ENCODE assay signal across 8 mouse cellular contexts in genomic region chr7:101321218-101321827, GRCm38 (mm10). TPM values are rescaled to one million over a fixed set of nuclear protein-coding genes. Genes with fewer than 3 reads are reported as not detected.
DNase-seq lines count a peak whose midpoint lies in the region; ATAC-seq and TF ChIP-seq lines count a peak whose summit lies in the region.

No protein-coding gene starts in this region.

- no peaks in the 10 kb centered on the region for H3K9me3 ChIP-seq in forebrain, postnatal 0 days (ENCODE audit: low read length)
- no peaks in the 10 kb centered on the region for H3K9me3 ChIP-seq in kidney, embryonic 15.5 days (replicated peaks)

- TF ChIP-seq CTCF in layer of hippocampus, adult 2 months (conservative IDR thresholded peaks at IDR 0.05), result no peak
- TF ChIP-seq CTCF in cerebellum, adult 2 months (IDR thresholded peaks at IDR 0.05; ENCODE audit: borderline replicate concordance, insufficient read depth, low read depth, low read length), result no peak
- TF ChIP-seq CTCF in forebrain, postnatal 0 days (IDR thresholded peaks at IDR 0.05; ENCODE audit: low read depth), result no peak

- peak overlapping the region; percentile 70 for H3K27ac ChIP-seq in layer of hippocampus, adult 2 months
- peak overlapping the region; percentile 32; the same call in 1 of the 2 replicates for H3K27ac ChIP-seq in cerebellum, adult 2 months (ENCODE audit: insufficient read depth, low read length)
- no peak overlapping the region for H3K27ac ChIP-seq in forebrain, postnatal 0 days (ENCODE audit: low read depth, low read length)
- H3K27ac ChIP-seq in kidney, embryonic 15.5 days, result peak overlapping the region; percentile 85

- peaks cover 34% of the 10 kb centered on the region for H3K4me1 ChIP-seq in cerebellum, adult 2 months (ENCODE audit: control insufficient read depth, insufficient read depth, low read length)
- 0 out of 2 replicates have a peak, but pooled peaks cover 4% of the 10 kb centered on the region for H3K4me1 ChIP-seq in forebrain, postnatal 0 days (ENCODE audit: insufficient read depth)
- H3K4me1 ChIP-seq in kidney, embryonic 15.5 days, result peaks cover 44% of the 10 kb centered on the region

- no peak for DNase-seq in layer of hippocampus, adult 2 months (ENCODE audit: low spot score in 2 of 2)
- no peak for DNase-seq in layer of hippocampus, postnatal 36 days
- peak; percentile 64 to 73 for DNase-seq in cerebellum, adult 2 months
- peak; percentile 46 for DNase-seq in forebrain, postnatal 0 days
- DNase-seq in lung, postnatal 10 days, result peak; percentile 51
- DNase-seq in right cerebral cortex, postnatal 25 days, result peak; percentile 37
- DNase-seq in layer of hippocampus, adult 9-11 months, result no peak

- peak; percentile 75 for ATAC-seq in forebrain, postnatal 0 days
- peak; percentile 69 for ATAC-seq in kidney, embryonic 15.5 days (replicated peaks; ENCODE audit: low FRiP score)

- no peak for TF ChIP-seq POLR2A in cerebellum, adult 2 months (IDR thresholded peaks at IDR 0.05; ENCODE audit: borderline replicate concordance, insufficient read depth, low read length)

- no peaks in the 10 kb centered on the region for H3K36me3 ChIP-seq in forebrain, postnatal 0 days (ENCODE audit: insufficient read depth)
- no peaks in the 10 kb centered on the region for H3K36me3 ChIP-seq in kidney, embryonic 15.5 days

- peak overlapping the region; percentile 98 for H3K4me2 ChIP-seq in forebrain, postnatal 0 days (ENCODE audit: low read depth)
- H3K4me2 ChIP-seq in kidney, embryonic 15.5 days, result peak overlapping the region; percentile 82

- H3K4me3 ChIP-seq in layer of hippocampus, adult 2 months, result peak overlapping the region; percentile 74
- H3K4me3 ChIP-seq in cerebellum, adult 2 months (replicated peaks; ENCODE audit: insufficient read depth, low read depth, low read length), result peak overlapping the region; percentile 69
- peak overlapping the region; percentile 74 for H3K4me3 ChIP-seq in forebrain, postnatal 0 days (ENCODE audit: low read depth, low read length)
- H3K4me3 ChIP-seq in kidney, embryonic 15.5 days (replicated peaks), result peak overlapping the region; percentile 79

- WGBS in cerebellum, adult 2 months, result 2% methylated on average over 58 of the region's 61 CpGs
- 4% methylated on average over 47 of the region's 61 CpGs for WGBS in forebrain, postnatal 0 days
- 1% methylated on average over 55 of the region's 61 CpGs for WGBS in kidney, embryonic 15.5 days

- no peaks in the 10 kb centered on the region for H3K27me3 ChIP-seq in cerebellum, adult 2 months (ENCODE audit: control insufficient read depth, insufficient read depth, low read length)
- H3K27me3 ChIP-seq in forebrain, postnatal 0 days (ENCODE audit: insufficient read depth, low read length), result 0 out of 2 replicates have a peak, but pooled peaks cover 4% of the 10 kb centered on the region
- H3K27me3 ChIP-seq in kidney, embryonic 15.5 days, result peaks cover 5% of the 10 kb centered on the region; the same call in 1 of the 2 replicates

- H3K9ac ChIP-seq in forebrain, postnatal 0 days, result peak overlapping the region; percentile 56
- H3K9ac ChIP-seq in kidney, embryonic 15.5 days, result peak overlapping the region; percentile 72

RNA-seq across cellular contexts. Expression of gene Stard10, which starts 4.4 kb away (rescaled TPM):
- 10 to 100 TPM; 23.6 to 24.6 TPM for total RNA-seq in layer of hippocampus, adult 2 months (2021)
- 10 to 100 TPM; 22.7 to 23.3 TPM for total RNA-seq in layer of hippocampus, postnatal 36 days (2021)
- polyA plus RNA-seq in cerebellum, adult 2 months (2012; rRNA removed), result 119 and 123 TPM in 2 replicates
- 17.3 and 24.5 TPM in 2 replicates for total RNA-seq in forebrain, postnatal 0 days (2014; rRNA removed)
- polyA plus RNA-seq in forebrain, postnatal 0 days (2015; fragmentation: Nextera tagmentation; extraction: Ambion mirVana), result 11.0 and 12.2 TPM in 2 replicates
- polyA plus RNA-seq in kidney, embryonic 15.5 days (2015; fragmentation: Nextera tagmentation; extraction: Ambion mirVana), result 55.4 and 58.5 TPM in 2 replicates

RNA-seq across cellular contexts. Expression of gene Atg16l2, which starts 19.3 kb away (rescaled TPM):
- 10 to 100 TPM; 37.9 to 47.8 TPM for total RNA-seq in layer of hippocampus, adult 2 months (2021)
- total RNA-seq in layer of hippocampus, postnatal 36 days (2021), result 10 to 100 TPM; 42.1 to 42.7 TPM
- polyA plus RNA-seq in cerebellum, adult 2 months (2012; rRNA removed), result 60.5 and 62.6 TPM in 2 replicates
- 35.3 and 51.9 TPM in 2 replicates for total RNA-seq in forebrain, postnatal 0 days (2014; rRNA removed)
- polyA plus RNA-seq in forebrain, postnatal 0 days (2015; fragmentation: Nextera tagmentation; extraction: Ambion mirVana), result 13.9 and 21.6 TPM in 2 replicates
- 17.4 and 18.5 TPM in 2 replicates for polyA plus RNA-seq in kidney, embryonic 15.5 days (2015; fragmentation: Nextera tagmentation; extraction: Ambion mirVana)

RNA-seq across cellular contexts. Expression of gene Arap1, which starts 26.5 kb away (rescaled TPM):
- 10 to 100 TPM; 19.2 to 20.0 TPM for total RNA-seq in layer of hippocampus, adult 2 months (2021)
- 10 to 100 TPM; 20.1 to 20.8 TPM for total RNA-seq in layer of hippocampus, postnatal 36 days (2021)
- polyA plus RNA-seq in cerebellum, adult 2 months (2012; rRNA removed), result 41.8 and 44.8 TPM in 2 replicates
- total RNA-seq in forebrain, postnatal 0 days (2014; rRNA removed), result 14.3 and 15.8 TPM in 2 replicates
- polyA plus RNA-seq in forebrain, postnatal 0 days (2015; fragmentation: Nextera tagmentation; extraction: Ambion mirVana), result 8.0 and 10.5 TPM in 2 replicates
- polyA plus RNA-seq in kidney, embryonic 15.5 days (2015; fragmentation: Nextera tagmentation; extraction: Ambion mirVana), result 78.9 and 97.1 TPM in 2 replicates

Comparison
In these comparisons a context has a peak if more than half of its experiments do, and no peak if none do; other contexts are left out.
1. DNase-seq: peak in cerebellum, adult 2 months (2 of 2), forebrain, postnatal 0 days (single experiment), lung, postnatal 10 days (single experiment) and right cerebral cortex, postnatal 25 days (single experiment); none in layer of hippocampus, adult 2 months (0 of 2), layer of hippocampus, postnatal 36 days (0 of 2) and layer of hippocampus, adult 9-11 months (single experiment).
2. Peak in every context shown above with its lines, with median percentiles within 50 percentile points of each other: H3K4me3 ChIP-seq.